ENCODE assay signal across 14 mouse cellular contexts in the genomic region with DNA sequence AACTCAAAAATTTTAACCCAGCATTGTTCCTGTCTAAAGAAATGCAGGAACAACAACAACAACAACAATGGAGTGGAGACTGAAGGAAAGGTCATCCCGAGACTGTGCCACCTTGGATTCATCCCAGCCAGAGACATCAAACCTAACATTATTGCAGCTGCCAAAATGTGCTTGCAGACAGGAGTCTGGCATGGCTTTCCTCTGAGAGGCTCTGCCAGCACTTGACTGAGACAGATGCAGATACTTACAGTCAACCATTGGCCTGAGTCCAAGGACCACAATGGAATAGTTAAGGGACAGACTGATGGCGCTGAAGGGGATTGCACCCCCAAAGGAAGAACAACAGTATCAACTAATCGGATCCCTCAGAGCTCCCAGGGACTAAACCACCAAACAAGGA.
DNase-seq lines count a peak whose midpoint lies in the region; ATAC-seq lines count a peak whose summit lies in the region.
"Had no signal": no experiment of that assay in that cellular context is flagged by ENCODE, and none has a peak within 500 bp of the region (broad histone marks: within the 10 kb centered on the region; RNA-seq: fewer than 3 reads in every experiment).

No protein-coding gene starts in this region.

- H3K27me3 ChIP-seq in embryonic facial prominence, embryonic 14.5 days (replicated peaks; ENCODE audit: control insufficient read depth, insufficient read depth, low read length): no peaks in the 10 kb centered on the region
- H3K27me3 ChIP-seq in embryonic facial prominence, embryonic 10.5 days (replicated peaks; ENCODE audit: low read depth, poor library complexity, severe bottlenecking): no peaks in the 10 kb centered on the region
- no peaks in the 10 kb centered on the region for H3K27me3 ChIP-seq in forebrain, embryonic 16.5 days (replicated peaks; ENCODE audit: control insufficient read depth, insufficient read depth, low read length)
- H3K27me3 ChIP-seq: midbrain, embryonic 13.5 days; neural tube, embryonic 13.5 days had no signal

- no peaks in the 10 kb centered on the region for H3K4me1 ChIP-seq in embryonic facial prominence, embryonic 14.5 days (ENCODE audit: control insufficient read depth, insufficient read depth, low read length)
- no peaks in the 10 kb centered on the region for H3K4me1 ChIP-seq in embryonic facial prominence, embryonic 10.5 days
- H3K4me1 ChIP-seq in forebrain, embryonic 16.5 days (replicated peaks; ENCODE audit: control insufficient read depth, insufficient read depth, low read length): no peaks in the 10 kb centered on the region
- H3K4me1 ChIP-seq: midbrain, embryonic 13.5 days; neural tube, embryonic 13.5 days had no signal

- no peaks in the 10 kb centered on the region for H3K9me3 ChIP-seq in embryonic facial prominence, embryonic 14.5 days (ENCODE audit: control insufficient read depth, low read length)
- no peaks in the 10 kb centered on the region for H3K9me3 ChIP-seq in embryonic facial prominence, embryonic 10.5 days
- no peaks in the 10 kb centered on the region for H3K9me3 ChIP-seq in forebrain, embryonic 16.5 days (ENCODE audit: control insufficient read depth, low read length)
- H3K9me3 ChIP-seq: midbrain, embryonic 13.5 days; neural tube, embryonic 13.5 days had no signal

- H3K27ac ChIP-seq in embryonic facial prominence, embryonic 14.5 days (replicated peaks; ENCODE audit: low read depth, low read length): no peak overlapping the region
- no peak overlapping the region for H3K27ac ChIP-seq in embryonic facial prominence, embryonic 10.5 days (replicated peaks)
- no peak overlapping the region for H3K27ac ChIP-seq in forebrain, embryonic 16.5 days (ENCODE audit: low read length)
- H3K27ac ChIP-seq: midbrain, embryonic 13.5 days; neural tube, embryonic 13.5 days had no signal

- intact Hi-C loops in left cerebral cortex, postnatal 4 days (cut with DNase I): no loop called here
- intact Hi-C loops in heart, postnatal 10 days (cut with DNase I): loop anchor here (5.0 kb wide), 1 partner anchor 625 kb away; no protein-coding TSS in a partner anchor

- no peak overlapping the region for H3K4me3 ChIP-seq in embryonic facial prominence, embryonic 14.5 days (ENCODE audit: low read depth, low read length)
- no peak overlapping the region for H3K4me3 ChIP-seq in embryonic facial prominence, embryonic 10.5 days
- no peak overlapping the region for H3K4me3 ChIP-seq in forebrain, embryonic 16.5 days (replicated peaks; ENCODE audit: low read length)
- H3K4me3 ChIP-seq: midbrain, embryonic 13.5 days; neural tube, embryonic 13.5 days had no signal

- ATAC-seq in embryonic facial prominence, embryonic 14.5 days (ENCODE audit: low read depth): no peak
- ATAC-seq in forebrain, embryonic 16.5 days: peak; percentile 54; the same call in 1 of the 2 replicates
- ATAC-seq: inflammation-experienced regulatory T-cells, adult 6 months; midbrain, embryonic 13.5 days had no signal

- H3K4me2 ChIP-seq in embryonic facial prominence, embryonic 14.5 days (ENCODE audit: low read depth, low read length): no peak overlapping the region
- H3K4me2 ChIP-seq in forebrain, embryonic 16.5 days (ENCODE audit: low read length): no peak overlapping the region
- H3K4me2 ChIP-seq: midbrain, embryonic 13.5 days; neural tube, embryonic 13.5 days had no signal

- no peaks in the 10 kb centered on the region for H3K36me3 ChIP-seq in embryonic facial prominence, embryonic 14.5 days (ENCODE audit: control insufficient read depth, insufficient read depth, low read length)
- H3K36me3 ChIP-seq in embryonic facial prominence, embryonic 10.5 days (replicated peaks): no peaks in the 10 kb centered on the region
- no peaks in the 10 kb centered on the region for H3K36me3 ChIP-seq in forebrain, embryonic 16.5 days (ENCODE audit: control insufficient read depth, insufficient read depth)
- H3K36me3 ChIP-seq: midbrain, embryonic 13.5 days; neural tube, embryonic 13.5 days had no signal

- H3K9ac ChIP-seq in embryonic facial prominence, embryonic 14.5 days (ENCODE audit: low read depth, low read length): no peak overlapping the region
- no peak overlapping the region for H3K9ac ChIP-seq in forebrain, embryonic 16.5 days (replicated peaks; ENCODE audit: low read depth, low read length)
- H3K9ac ChIP-seq: midbrain, embryonic 13.5 days; neural tube, embryonic 13.5 days had no signal

- DNase-seq in embryonic facial prominence, embryonic 14.5 days (ENCODE audit: low spot score): peak; percentile 72
- no peak for DNase-seq in embryonic facial prominence, embryonic 10.5 days (ENCODE audit: low spot score)
- DNase-seq in left cerebral cortex, postnatal 4 days: peak; percentile 44
- DNase-seq in left cerebral cortex, adult 8-10 months (ENCODE audit: low spot score in 2 of 2): no peak
- peak; percentile 79 to 82 for DNase-seq in heart, postnatal 10 days
- DNase-seq in spleen, postnatal 36 days (ENCODE audit: low spot score in 2 of 2): no peak
- no peak for DNase-seq in spleen, postnatal 14 days (ENCODE audit: low spot score in 2 of 2)
- DNase-seq: kidney, postnatal 36 days; retina, postnatal 1 day; thymus, adult 18-20 months had no signal

- WGBS in embryonic facial prominence, embryonic 14.5 days: 59% methylated on average over 3 of the region's 3 CpGs
- WGBS in embryonic facial prominence, embryonic 10.5 days: 84% methylated on average over 3 of the region's 3 CpGs
- 40% methylated on average over 3 of the region's 3 CpGs for WGBS in forebrain, embryonic 16.5 days

Comparison
In these comparisons a context has a peak if more than half of its experiments do, and no peak if none do; other contexts are left out.
1. DNase-seq: peak in embryonic facial prominence, embryonic 14.5 days (single experiment), left cerebral cortex, postnatal 4 days (single experiment) and heart, postnatal 10 days (2 of 2); none in embryonic facial prominence, embryonic 10.5 days (single experiment), left cerebral cortex, adult 8-10 months (0 of 2), spleen, postnatal 36 days (0 of 2) and spleen, postnatal 14 days (0 of 2).